Mouse (Mus musculus) CH12.LX (cell line): Measurements from ENCODE around the gene Zeb2. TPM values are rescaled to one million over a fixed set of nuclear protein-coding genes. Genes with fewer than 3 reads are reported as not detected.
A peak's percentile ranks its signal among the peaks of the same experiment; 100 is the strongest.

Source experiments
- DNase-seq: peaks from one replicate; pipeline ENCODE4 v3.0.0-alpha.2; 2013; ENCODE audit errors: extremely low read depth
- H3K27ac ChIP-seq: 2 replicates; pipeline ENCODE4 v1.5.1; 2012; ENCODE audit warnings: low read depth, mild to moderate bottlenecking, control low read depth, moderate library complexity; ENCODE audit not compliant: insufficient read depth
- H3K27me3 ChIP-seq: replicated peaks from 2 replicates; pipeline ENCODE3; 2012; ENCODE audit warnings: inconsistent platforms
- H3K36me3 ChIP-seq, 2 experiments: replicated peaks in 1 of 2; 2 replicates each; pipeline versions ENCODE3 to v1.6.1; 2012; ENCODE audit warnings: inconsistent platforms in 1 of 2, low read length in 1 of 2, mild to moderate bottlenecking in 1 of 2, mixed read lengths in 1 of 2, moderate library complexity in 1 of 2; ENCODE audit not compliant: control insufficient read depth in 1 of 2, insufficient read depth in 1 of 2
- H3K4me1 ChIP-seq, 2 experiments: 2 replicates each; pipeline ENCODE4 v1.6.1; 2012; ENCODE audit warnings: inconsistent platforms in 1 of 2, moderate library complexity in 1 of 2; ENCODE audit not compliant: insufficient read depth in 2 of 2, control insufficient read depth in 1 of 2
- H3K4me2 ChIP-seq: 2 replicates; pipeline ENCODE4 v1.6.1; 2012; ENCODE audit warnings: low read depth, mild to moderate bottlenecking, control low read depth; ENCODE audit not compliant: poor library complexity, insufficient read depth, severe bottlenecking
- H3K4me3 ChIP-seq, 3 experiments: fragments of 150-350 bp in 1 of 3; sonication (generic) in 1 of 3; replicated peaks in 1 of 3; 2 replicates each; pipeline versions ENCODE3 to v1.5.1; 2011 to 2012; ENCODE audit warnings: low read depth in 2 of 3, low read length in 2 of 3, mild to moderate bottlenecking in 2 of 3, moderate library complexity in 2 of 3, control low read depth in 1 of 3, improper control_type of control experiment in 1 of 3, inconsistent platforms in 1 of 3, mixed read lengths in 1 of 3; ENCODE audit not compliant: poor library complexity in 1 of 3
- H3K79me2 ChIP-seq: replicated peaks from 2 replicates; pipeline ENCODE4 v1.6.1; 2012; ENCODE audit warnings: mild to moderate bottlenecking, moderate library complexity; ENCODE audit not compliant: control insufficient read depth, poor library complexity, insufficient read depth, severe bottlenecking; ENCODE audit errors: extremely low read depth
- H3K9ac ChIP-seq: 2 replicates; pipeline ENCODE4 v1.6.1; 2012; ENCODE audit warnings: low read depth, mild to moderate bottlenecking, control low read depth, moderate library complexity; ENCODE audit not compliant: insufficient read depth
- H3K9me3 ChIP-seq: replicated peaks from 2 replicates; pipeline ENCODE3; 2012; ENCODE audit warnings: low read length, inconsistent platforms, mixed read lengths
- EP300 ChIP-seq: IDR thresholded peaks from 2 replicates; pipeline ENCODE4 v1.6.1; 2011; ENCODE audit warnings: low read length, improper control_type of control experiment
- ETS1 ChIP-seq: conservative IDR thresholded peaks from 2 replicates; pipeline ENCODE4 v1.6.1; 2012; ENCODE audit warnings: low read depth, mild to moderate bottlenecking, inconsistent platforms, low read length, improper control_type of control experiment, moderate library complexity
- HCFC1 ChIP-seq: IDR thresholded peaks from 2 replicates; pipeline ENCODE4 v1.6.1; 2012; ENCODE audit warnings: low read depth, mild to moderate bottlenecking, inconsistent platforms, low read length, improper control_type of control experiment
- IRF4 ChIP-seq: IDR thresholded peaks from 2 replicates; pipeline ENCODE4 v1.6.1; 2014; ENCODE audit warnings: low read depth, mild to moderate bottlenecking, inconsistent platforms, low read length, improper control_type of control experiment
- JUN ChIP-seq: IDR thresholded peaks from 2 replicates; pipeline ENCODE4 v1.6.1; 2011; ENCODE audit warnings: low read depth, mild to moderate bottlenecking, low read length, improper control_type of control experiment, moderate library complexity; ENCODE audit not compliant: insufficient read depth
- JUND ChIP-seq: conservative IDR thresholded peaks from 2 replicates; pipeline ENCODE4 v1.6.1; 2011; ENCODE audit warnings: low read depth, low read length, improper control_type of control experiment
- KAT2A ChIP-seq: IDR thresholded peaks from 2 replicates; pipeline ENCODE4 v1.6.1; 2012; ENCODE audit warnings: low read length, improper control_type of control experiment, inconsistent platforms; ENCODE audit not compliant: insufficient replicate concordance
- MAFK ChIP-seq: IDR thresholded peaks from 2 replicates; pipeline ENCODE4 v1.6.1; 2011; ENCODE audit warnings: low read length, improper control_type of control experiment; ENCODE audit not compliant: insufficient replicate concordance
- MAZ ChIP-seq: IDR thresholded peaks from 2 replicates; pipeline ENCODE4 v1.6.1; 2012; ENCODE audit warnings: low read depth, mild to moderate bottlenecking, inconsistent platforms, low read length, improper control_type of control experiment, moderate library complexity
- MEF2A ChIP-seq: IDR thresholded peaks from 2 replicates; pipeline ENCODE4 v1.6.1; 2014; ENCODE audit warnings: low read depth, mild to moderate bottlenecking, inconsistent platforms, low read length, improper control_type of control experiment, borderline replicate concordance
- MYC ChIP-seq: IDR thresholded peaks from 2 replicates; pipeline ENCODE4 v1.6.1; 2011; ENCODE audit warnings: low read depth, mild to moderate bottlenecking, improper control_type of control experiment, low read length
- PAX5 ChIP-seq: IDR thresholded peaks from 2 replicates; pipeline ENCODE4 v1.6.1; 2012; ENCODE audit warnings: low read length, inconsistent platforms, mixed read lengths
- RAD21 ChIP-seq: IDR thresholded peaks from 2 replicates; pipeline ENCODE4 v1.6.1; 2011; ENCODE audit warnings: low read depth, mild to moderate bottlenecking, low read length, improper control_type of control experiment, moderate library complexity
- RCOR1 ChIP-seq: conservative IDR thresholded peaks from 2 replicates; pipeline ENCODE4 v1.6.1; 2012; ENCODE audit warnings: low read depth, mild to moderate bottlenecking, inconsistent platforms, low read length, improper control_type of control experiment
- SIN3A ChIP-seq: IDR thresholded peaks from 2 replicates; pipeline ENCODE4 v1.6.1; 2012; ENCODE audit warnings: low read length, improper control_type of control experiment, inconsistent platforms
- TCF12 ChIP-seq: IDR thresholded peaks from 2 replicates; pipeline ENCODE4 v1.6.1; 2014; ENCODE audit warnings: low read depth, mild to moderate bottlenecking, inconsistent platforms, low read length, improper control_type of control experiment
- UBTF ChIP-seq: IDR thresholded peaks from 2 replicates; pipeline ENCODE4 v1.6.1; 2012; ENCODE audit warnings: low read depth, mild to moderate bottlenecking, inconsistent platforms, low read length, improper control_type of control experiment, moderate library complexity
- USF2 ChIP-seq: conservative IDR thresholded peaks from 2 replicates; pipeline ENCODE4 v1.6.1; 2011; ENCODE audit warnings: low read depth, low read length, improper control_type of control experiment
- ZC3H11A ChIP-seq: IDR thresholded peaks from 2 replicates; pipeline ENCODE4 v1.6.1; 2012; ENCODE audit warnings: low read depth, mild to moderate bottlenecking, inconsistent platforms, low read length, improper control_type of control experiment
- ZMIZ1 ChIP-seq: IDR thresholded peaks from 2 replicates; pipeline ENCODE4 v1.6.1; 2012; ENCODE audit warnings: low read depth, mild to moderate bottlenecking, inconsistent platforms, low read length, improper control_type of control experiment
- dilution Hi-C: fragments of 300-500 bp; cut with MboI; formaldehyde crosslinking; loops from 2 replicates; pipeline ENCODE4 v1.14.3; 2020; ENCODE audit warnings: low sequenced_read_pairs; ENCODE audit not compliant: extremely low pct_unique_long_range_greater_than_20kb, extremely low pct_ligation_motif_present
- in situ Hi-C: fragments of 300-500 bp; cut with MboI; formaldehyde crosslinking; loops from 3 replicates; pipeline ENCODE4 v1.14.3; 2019; ENCODE audit warnings: low sequenced_read_pairs, low pct_ligation_motif_present, low pct_unique_long_range_greater_than_20kb, mixed read lengths
- polyA plus RNA-seq: library from polyadenylated mRNA; unstranded; fragments of >175 nt; gene quantifications from 2 replicates; pipeline ENCODE4 v1.2.1, GENCODE M21; 2012; ENCODE audit warnings: low read depth; ENCODE audit not compliant: insufficient read length
- total RNA-seq, 2 experiments: library from RNA; depleted of rRNA; stranded (reverse); fragments of 300-350 nt in 1 of 2; fragments of >200 nt in 1 of 2; gene quantifications; 2 replicates each; pipeline ENCODE4 v1.2.3; 2012 to 2014

Zeb2 gene
- total and polyA plus RNA-seq, 3 experiments = 12.9 to 25.8 (median 20.8) TPM

- no peak for DNase-seq
- H3K9me3 ChIP-seq = no peaks in the 10 kb centered on the region
- H3K27ac ChIP-seq = no peak overlapping the region; the same call in 1 of the 2 replicates
- peak overlapping the region; percentile 68; the same call in 1 of the 2 replicates for H3K9ac ChIP-seq
- dilution Hi-C loops (no loop called here), in situ Hi-C loops (no loop called here)
- peaks cover 59% of the 10 kb centered on the region for H3K79me2 ChIP-seq
- no peaks in the 10 kb centered on the region for H3K27me3 ChIP-seq
- peaks cover 8 to 57% of the 10 kb centered on the region in 2 experiments; a peak in 3 of 4 replicates for H3K4me1 ChIP-seq
- no peak overlapping the region for H3K4me3 ChIP-seq
- H3K36me3 ChIP-seq = peaks cover 19 to 69% of the 10 kb centered on the region in 2 experiments
- TF ChIP-seq HCFC1 = no peak
- TF ChIP-seq EP300 = no peak
- no peak for TF ChIP-seq ETS1
- TF ChIP-seq UBTF = no peak
- no peak for TF ChIP-seq RCOR1
- TF ChIP-seq KAT2A = no peak
- no peak for TF ChIP-seq MYC
- no peak for TF ChIP-seq SIN3A
- TF ChIP-seq IRF4 = no peak
- TF ChIP-seq ZMIZ1 = no peak
- no peak for TF ChIP-seq TCF12
- TF ChIP-seq MAZ = no peak
- TF ChIP-seq ZC3H11A = no peak
- TF ChIP-seq JUND = no peak
- TF ChIP-seq PAX5 = no peak
- TF ChIP-seq MAFK = no peak
- no peak for TF ChIP-seq USF2
- TF ChIP-seq JUN = no peak
- no peak for TF ChIP-seq RAD21
- no peak overlapping the region for H3K4me2 ChIP-seq
These were observed 48.2 kb downstream of the Zeb2 start for GRCm38 (mm10) chr2:45068792-45069550.

- no peak overlapping the region for H3K27ac ChIP-seq
These were observed 50.1 kb downstream of the Zeb2 start for GRCm38 (mm10) chr2:45067116-45067515.

More at GRCm38 (mm10) chr2:45067116-45067515, 50.1 kb downstream of the Zeb2 start:
- H3K4me3 ChIP-seq = no peak overlapping the region
- DNase-seq = no peak
- H3K27me3 ChIP-seq = no peaks in the 10 kb centered on the region
- no peaks in the 10 kb centered on the region for H3K9me3 ChIP-seq
- H3K4me2 ChIP-seq = no peak overlapping the region
- no peak overlapping the region for H3K9ac ChIP-seq
- in situ Hi-C loops (no loop called here), dilution Hi-C loops (no loop called here)
- peaks cover 19 to 72% of the 10 kb centered on the region in 2 experiments for H3K36me3 ChIP-seq
- peaks cover 5 to 59% of the 10 kb centered on the region in 2 experiments; a peak in 3 of 4 replicates for H3K4me1 ChIP-seq
- peaks cover 52% of the 10 kb centered on the region for H3K79me2 ChIP-seq
- no peak for TF ChIP-seq TCF12
- 0 out of 2 replicates have a peak, but pooled peaks have one; percentile 20 for TF ChIP-seq MEF2A
